Mouse (Mus musculus): ENCODE results near the gene Tmem208.
A peak's percentile ranks its signal among the peaks of the same experiment; 100 is the strongest.

Gene Tmem208

GRCm38 (mm10) chr8:105325641-105326093 lies 487 bp upstream of the Tmem208 start:
- no peak for DNase-seq (ENCODE audit: low read depth in 1 of 2, low spot score in 2 of 2)

GRCm38 (mm10) chr8:105326968-105327367 lies 814 bp downstream of the Tmem208 start:
- DNase-seq (ENCODE audit: low read depth in 1 of 2, low spot score in 2 of 2), result no peak

GRCm38 (mm10) chr8:105330325-105330724 lies 4.2 kb downstream of the Tmem208 start:
- no peak for DNase-seq (ENCODE audit: low read depth in 1 of 2, low spot score in 2 of 2)

GRCm38 (mm10) chr8:105331469-105331868 lies 5.3 kb downstream of the Tmem208 start:
- DNase-seq (ENCODE audit: low read depth in 1 of 2, low spot score in 2 of 2), result no peak

GRCm38 (mm10) chr8:105331931-105332330 lies 5.8 kb downstream of the Tmem208 start:
- DNase-seq (ENCODE audit: low read depth in 1 of 2, low spot score in 2 of 2), result no peak

- DNase-seq (ENCODE audit: low read depth in 1 of 2, low spot score in 2 of 2), result no peak
Observed at GRCm38 (mm10) chr8:105332523-105332922, 6.4 kb downstream of the Tmem208 start.

- no peak for DNase-seq (ENCODE audit: low read depth in 1 of 2, low spot score in 2 of 2)
Observed at GRCm38 (mm10) chr8:105336373-105337130, 10.4 kb downstream of the Tmem208 start.

- no peak for DNase-seq (ENCODE audit: low read depth in 1 of 2, low spot score in 2 of 2)
Observed at GRCm38 (mm10) chr8:105338992-105339391, 12.8 kb downstream of the Tmem208 start.

- no peak for DNase-seq (ENCODE audit: low read depth in 1 of 2, low spot score in 2 of 2)
Observed at GRCm38 (mm10) chr8:105339886-105340635, 13.9 kb downstream of the Tmem208 start.

- no peak for DNase-seq (ENCODE audit: low read depth in 1 of 2, low spot score in 2 of 2)
Observed at GRCm38 (mm10) chr8:105341399-105341798, 15.2 kb downstream of the Tmem208 start.

GRCm38 (mm10) chr8:105342768-105343167 lies 16.6 kb downstream of the Tmem208 start:
- no peak for DNase-seq (ENCODE audit: low read depth in 1 of 2, low spot score in 2 of 2)

- no peak for DNase-seq (ENCODE audit: low read depth in 1 of 2, low spot score in 2 of 2)
Observed at GRCm38 (mm10) chr8:105343791-105344574, 17.8 kb downstream of the Tmem208 start.

- peak; percentile 55 to 60 for DNase-seq (ENCODE audit: low read depth in 1 of 2, low spot score in 2 of 2)
Observed at GRCm38 (mm10) chr8:105345061-105345975, 19.2 kb downstream of the Tmem208 start.

- no peak for DNase-seq (ENCODE audit: low read depth in 1 of 2, low spot score in 2 of 2)
Observed at GRCm38 (mm10) chr8:105346611-105347427, 20.7 kb downstream of the Tmem208 start.

- peak; percentile 77 to 82 for DNase-seq (ENCODE audit: low read depth in 1 of 2, low spot score in 2 of 2)
Observed at GRCm38 (mm10) chr8:105347428-105348221, 21.5 kb downstream of the Tmem208 start, which contains the start of gene Fhod1. Gene Fhod1 (minus strand): TSS chr8:105347953.

- no peak for DNase-seq (ENCODE audit: low read depth in 1 of 2, low spot score in 2 of 2)
Observed at GRCm38 (mm10) chr8:105348450-105349095, 22.4 kb downstream of the Tmem208 start, which contains the start of gene Slc9a5. Gene Slc9a5 (plus strand): TSS chr8:105348843.

- no peak for DNase-seq (ENCODE audit: low read depth in 1 of 2, low spot score in 2 of 2)
Observed at GRCm38 (mm10) chr8:105349096-105349771, 23.1 kb downstream of the Tmem208 start.

- no peak for DNase-seq (ENCODE audit: low read depth in 1 of 2, low spot score in 2 of 2)
Observed at GRCm38 (mm10) chr8:105350186-105350585, 24.0 kb downstream of the Tmem208 start.

All from monocyte, adult 2 months (primary cell).